In genomic region chr3:143104734-143105133, GRCm38 (mm10) we compare ENCODE assay signal across 29 mouse cellular contexts.
DNase-seq lines count a peak whose midpoint lies in the region; ATAC-seq lines count a peak whose summit lies in the region.
"Had no signal": no experiment of that assay in that cellular context is flagged by ENCODE, and none has a peak within 500 bp of the region (broad histone marks: within the 10 kb centered on the region; RNA-seq: fewer than 3 reads in every experiment).

No protein-coding gene starts in this region.

- no peaks in the 10 kb centered on the region for H3K36me3 ChIP-seq in kidney, embryonic 16.5 days (ENCODE audit: insufficient read depth, low read length)
- no peaks in the 10 kb centered on the region for H3K36me3 ChIP-seq in limb, embryonic 11.5 days (ENCODE audit: control insufficient read depth, insufficient read depth, low read length)
- no peaks in the 10 kb centered on the region for H3K36me3 ChIP-seq in limb, embryonic 10.5 days
- H3K36me3 ChIP-seq: embryonic facial prominence, embryonic 10.5 days; embryonic facial prominence, embryonic 13.5 days; forebrain, embryonic 12.5 days; forebrain, embryonic 15.5 days; G1E; heart, embryonic 12.5 days; heart, embryonic 15.5 days; hindbrain, embryonic 10.5 days; hindbrain, embryonic 13.5 days had no signal

- peak; percentile 20 for DNase-seq in embryo, embryonic 9.5 days (ENCODE audit: extremely low spot score)
- DNase-seq in embryo, embryonic 10.5 days (ENCODE audit: low spot score) = no peak
- DNase-seq in kidney, postnatal 36 days = no peak
- DNase-seq in limb, embryonic 11.5 days (ENCODE audit: low spot score) = peak; percentile 19
- no peak for DNase-seq in limb, embryonic 10.5 days (ENCODE audit: low spot score)
- DNase-seq: adrenal gland, adult 2 months; adrenal gland, postnatal 14 days; B cell, adult 2 months; cerebellum, adult 11 months; cerebellum, adult 2 months; cerebellum, adult 9-11 months; cerebellum, postnatal 25 days; gastrocnemius, postnatal 25 days; heart, adult 18-20 months; heart, postnatal 10 days; heart, postnatal 36 days had no signal

- H3K4me3 ChIP-seq in kidney, embryonic 16.5 days (ENCODE audit: low read length) = no peak overlapping the region
- no peak overlapping the region for H3K4me3 ChIP-seq in limb, embryonic 11.5 days (ENCODE audit: low read depth, low read length)
- H3K4me3 ChIP-seq in limb, embryonic 10.5 days = no peak overlapping the region
- H3K4me3 ChIP-seq: embryonic facial prominence, embryonic 10.5 days; embryonic facial prominence, embryonic 13.5 days; erythroblast, embryonic 14.5 days; forebrain, embryonic 12.5 days; forebrain, embryonic 15.5 days; heart, embryonic 12.5 days; heart, embryonic 15.5 days; hindbrain, embryonic 10.5 days; hindbrain, embryonic 13.5 days had no signal

- no peak overlapping the region for H3K27ac ChIP-seq in kidney, embryonic 16.5 days (ENCODE audit: low read length)
- H3K27ac ChIP-seq in limb, embryonic 11.5 days (replicated peaks; ENCODE audit: low read depth, low read length) = no peak overlapping the region
- no peak overlapping the region for H3K27ac ChIP-seq in limb, embryonic 10.5 days
- H3K27ac ChIP-seq: embryonic facial prominence, embryonic 10.5 days; embryonic facial prominence, embryonic 13.5 days; forebrain, embryonic 12.5 days; forebrain, embryonic 15.5 days; heart, embryonic 15.5 days; hindbrain, embryonic 10.5 days; hindbrain, embryonic 13.5 days had no signal

- H3K4me2 ChIP-seq in kidney, embryonic 16.5 days (replicated peaks; ENCODE audit: low read depth, low read length) = no peak overlapping the region
- no peak overlapping the region for H3K4me2 ChIP-seq in limb, embryonic 11.5 days (ENCODE audit: low read depth, severe bottlenecking)
- H3K4me2 ChIP-seq: embryonic facial prominence, embryonic 13.5 days; forebrain, embryonic 12.5 days; forebrain, embryonic 15.5 days; heart, embryonic 12.5 days; heart, embryonic 15.5 days; hindbrain, embryonic 13.5 days had no signal

- peak; percentile 82 for ATAC-seq in kidney, embryonic 16.5 days (ENCODE audit: low FRiP score, low TSS enrichment)
- ATAC-seq in limb, embryonic 11.5 days (ENCODE audit: insufficient number of reproducible peaks, low FRiP score, low TSS enrichment, low read depth) = no peak
- ATAC-seq: forebrain, embryonic 15.5 days; hindbrain, embryonic 16.5 days had no signal

- H3K9ac ChIP-seq in kidney, embryonic 16.5 days (replicated peaks; ENCODE audit: low read length) = no peak overlapping the region
- no peak overlapping the region for H3K9ac ChIP-seq in limb, embryonic 11.5 days (ENCODE audit: low read length)
- H3K9ac ChIP-seq: embryonic facial prominence, embryonic 13.5 days; forebrain, embryonic 12.5 days; forebrain, embryonic 15.5 days; heart, embryonic 12.5 days; heart, embryonic 15.5 days; hindbrain, embryonic 13.5 days had no signal

- peaks cover 22% of the 10 kb centered on the region for H3K27me3 ChIP-seq in kidney, embryonic 16.5 days (ENCODE audit: insufficient read depth, low read length)
- no peaks in the 10 kb centered on the region for H3K27me3 ChIP-seq in limb, embryonic 11.5 days (ENCODE audit: control insufficient read depth, insufficient read depth, low read length)
- H3K27me3 ChIP-seq in limb, embryonic 10.5 days (ENCODE audit: low read depth, poor library complexity, severe bottlenecking) = peaks cover 26% of the 10 kb centered on the region
- H3K27me3 ChIP-seq: CH12.LX; forebrain, embryonic 12.5 days; forebrain, embryonic 15.5 days; heart, embryonic 12.5 days; hindbrain, embryonic 13.5 days had no signal

- peaks cover 20% of the 10 kb centered on the region for H3K4me1 ChIP-seq in kidney, embryonic 16.5 days (ENCODE audit: insufficient read depth, low read length)
- no peaks in the 10 kb centered on the region for H3K4me1 ChIP-seq in limb, embryonic 11.5 days (ENCODE audit: control insufficient read depth, insufficient read depth, low read length)
- H3K4me1 ChIP-seq in limb, embryonic 10.5 days = peaks cover 20% of the 10 kb centered on the region

- 14% methylated on average over 2 of the region's 2 CpGs for WGBS in kidney, embryonic 16.5 days
- WGBS in limb, embryonic 11.5 days = 7% methylated on average over 2 of the region's 2 CpGs
- WGBS in limb, embryonic 10.5 days = 10% methylated on average over 2 of the region's 2 CpGs

- no peaks in the 10 kb centered on the region for H3K9me3 ChIP-seq in kidney, embryonic 16.5 days (ENCODE audit: low read length)
- no peaks in the 10 kb centered on the region for H3K9me3 ChIP-seq in limb, embryonic 11.5 days (ENCODE audit: control insufficient read depth, low read length)
- no peaks in the 10 kb centered on the region for H3K9me3 ChIP-seq in limb, embryonic 10.5 days (replicated peaks)
- H3K9me3 ChIP-seq: embryonic facial prominence, embryonic 10.5 days; embryonic facial prominence, embryonic 13.5 days; forebrain, embryonic 12.5 days; forebrain, embryonic 15.5 days; heart, embryonic 12.5 days; heart, embryonic 15.5 days; hindbrain, embryonic 10.5 days; hindbrain, embryonic 13.5 days had no signal

Comparison
In these comparisons a context has a peak if more than half of its experiments do, and no peak if none do; other contexts are left out.
1. DNase-seq: peak in embryo, embryonic 9.5 days (single experiment) and limb, embryonic 11.5 days (single experiment); none in embryo, embryonic 10.5 days (single experiment), kidney, postnatal 36 days (0 of 2) and limb, embryonic 10.5 days (single experiment).